Mouse (Mus musculus) cerebellum, postnatal 10 days (tissue): ENCODE data around the gene Neu4.
"Not testable (repeated sequence)": the region's sequence is repeated elsewhere in the genome, so short reads cannot be mapped to it uniquely, and the experiment has no call there.

Source experiments
- DNase-seq, 2 experiments: peaks; one replicate each; pipeline ENCODE4 v3.0.0; 2021; ENCODE audit warnings: mixed read lengths in 2 of 2

The Neu4 gene

GRCm38 (mm10) chr1:94053530-94054216, 33.4 kb downstream of the Neu4 start:
- DNase-seq, result peak; percentile 26 to 36

- no peak for DNase-seq
Observed at GRCm38 (mm10) chr1:94054481-94054880, 34.2 kb downstream of the Neu4 start.

GRCm38 (mm10) chr1:94055966-94056365, 35.7 kb downstream of the Neu4 start:
- DNase-seq, result peak in 1 of 2 experiments; percentile 21

- no peak for DNase-seq
Observed at GRCm38 (mm10) chr1:94057401-94057800, 37.1 kb downstream of the Neu4 start.

GRCm38 (mm10) chr1:94058281-94058680, 38.0 kb downstream of the Neu4 start:
- not testable (repeated sequence) for DNase-seq

- no peak for DNase-seq
Observed at GRCm38 (mm10) chr1:94074756-94075155, 54.5 kb downstream of the Neu4 start.

- no peak for DNase-seq
Observed at GRCm38 (mm10) chr1:94076702-94077101, 56.5 kb downstream of the Neu4 start.
